Mouse (Mus musculus): ENCODE data around the gene Adcy1.

- TF ChIP-seq POLR2A (IDR thresholded peaks at IDR 0.05; ENCODE audit: borderline replicate concordance, control insufficient read depth, low read depth, low read length) (no peak), CTCF (IDR thresholded peaks at IDR 0.05; ENCODE audit: control insufficient read depth, insufficient read depth, low read length) (no peak)
These were observed 39.2 kb downstream of the Adcy1 start for GRCm38 (mm10) chr11:7102256-7103194.
